Mouse (Mus musculus): ENCODE data around the gene Mgat2. TPM values are rescaled to one million over a fixed set of nuclear protein-coding genes. Genes with fewer than 3 reads are reported as not detected.
A peak's percentile ranks its signal among the peaks of the same experiment; 100 is the strongest.
"Not testable (repeated sequence)": the region's sequence is repeated elsewhere in the genome, so short reads cannot be mapped to it uniquely, and the experiment has no call there.

The Mgat2 gene
- polyA plus RNA-seq, 1 experiment from 2014 or later = 45.7 TPM

DNA sequence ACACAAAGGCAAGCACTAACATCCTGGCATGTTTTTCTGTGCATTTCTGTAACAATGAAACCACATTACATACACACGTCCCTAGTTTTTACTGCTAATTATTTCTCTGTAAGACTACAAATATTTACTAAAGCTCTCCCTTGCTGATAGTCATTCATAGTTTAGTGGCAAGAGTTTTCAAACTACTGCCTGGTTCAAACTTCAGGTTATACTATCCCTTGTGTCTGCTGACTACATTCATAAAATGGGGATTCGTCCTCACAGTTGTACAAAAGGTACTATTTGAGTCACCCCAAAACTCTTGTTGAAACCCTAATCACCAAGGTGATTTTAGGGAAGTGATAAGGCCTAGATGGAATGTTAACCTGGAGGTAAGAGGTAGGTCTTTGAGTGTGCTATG lies 28.0 kb upstream of the Mgat2 start:
- Histone ChIP-seq H3K27ac (ENCODE audit: low read length) (no peak overlapping the region), H3K4me1 (ENCODE audit: insufficient read depth, low read depth, low read length) (peaks cover 4% of the 10 kb centered on the region; the same call in 1 of the 2 replicates), H3K9ac (replicated peaks; ENCODE audit: low read depth) (no peak overlapping the region), H3K4me2 (replicated peaks; ENCODE audit: low read depth, low read length) (no peak overlapping the region), H3K27me3 (replicated peaks; ENCODE audit: insufficient read depth, low read length) (no peaks in the 10 kb centered on the region), H3K9me3 (ENCODE audit: low read length) (no peaks in the 10 kb centered on the region), H3K4me3 (ENCODE audit: low read depth, low read length) (no peak overlapping the region), H3K36me3 (ENCODE audit: insufficient read depth, low read length) (0 out of 2 replicates have a peak, but pooled peaks cover 4% of the 10 kb centered on the region)
- no peak for TF ChIP-seq EP300 (IDR thresholded peaks at IDR 0.05)
- no peak for TF ChIP-seq CTCF (IDR thresholded peaks at IDR 0.05)
- no peak for DNase-seq (ENCODE audit: low spot score)
- WGBS = 79% methylated on average over 2 of the region's 2 CpGs
- no peak for ATAC-seq

DNA sequence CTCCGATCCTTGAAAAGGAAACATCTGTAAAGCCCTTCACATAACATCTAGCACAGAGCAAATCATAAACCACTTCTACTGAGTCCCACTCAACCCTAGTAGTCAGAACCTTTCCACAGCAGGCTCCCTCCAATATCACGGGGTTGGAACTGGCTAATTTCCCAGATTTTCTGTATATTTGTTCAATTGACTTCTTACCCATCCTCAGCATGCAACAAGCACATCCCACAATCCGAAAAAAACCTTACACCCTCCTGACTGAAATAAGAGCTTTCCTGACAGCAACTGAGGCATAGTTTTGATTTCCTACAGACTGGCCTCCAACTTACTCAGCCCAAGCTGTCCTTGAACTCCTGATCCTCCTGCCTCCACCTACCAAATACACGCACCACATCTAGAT lies 27.5 kb upstream of the Mgat2 start:
- 73% methylated on average over 4 of the region's 4 CpGs for WGBS
- Histone ChIP-seq H3K9me3 (ENCODE audit: low read length) (no peaks in the 10 kb centered on the region), H3K4me1 (ENCODE audit: insufficient read depth, low read depth, low read length) (peaks cover 4% of the 10 kb centered on the region; the same call in 1 of the 2 replicates), H3K27me3 (replicated peaks; ENCODE audit: insufficient read depth, low read length) (no peaks in the 10 kb centered on the region), H3K27ac (ENCODE audit: low read length) (no peak overlapping the region), H3K9ac (replicated peaks; ENCODE audit: low read depth) (no peak overlapping the region), H3K36me3 (ENCODE audit: insufficient read depth, low read length) (0 out of 2 replicates have a peak, but pooled peaks cover 4% of the 10 kb centered on the region), H3K4me2 (replicated peaks; ENCODE audit: low read depth, low read length) (no peak overlapping the region), H3K4me3 (ENCODE audit: low read depth, low read length) (no peak overlapping the region)
- no peak for ATAC-seq
- DNase-seq (ENCODE audit: low spot score) = no peak
- TF ChIP-seq CTCF (IDR thresholded peaks at IDR 0.05) (no peak), EP300 (IDR thresholded peaks at IDR 0.05) (no peak)

DNA sequence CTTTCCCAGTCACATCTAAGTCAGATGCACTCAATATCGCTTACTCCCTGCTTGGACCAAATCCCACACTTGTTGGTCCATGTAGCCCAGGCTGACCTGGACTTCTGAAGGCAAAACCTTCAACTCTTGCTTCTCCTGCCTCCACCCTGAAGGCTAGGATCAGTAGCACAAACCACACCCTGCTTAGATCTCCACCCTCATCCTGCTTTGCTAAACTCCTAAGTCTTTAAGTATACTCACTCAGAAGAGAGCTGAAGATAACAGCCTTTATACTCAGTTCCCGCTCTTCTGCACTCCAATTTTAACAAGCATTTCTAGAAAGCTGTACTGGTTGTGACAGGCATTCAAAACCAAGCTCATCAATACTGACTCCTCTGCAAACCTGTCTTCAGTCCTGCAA lies 26.9 kb upstream of the Mgat2 start:
- no peak overlapping the region for H3K9ac ChIP-seq (replicated peaks; ENCODE audit: low read depth)
- no peak overlapping the region for H3K4me3 ChIP-seq (ENCODE audit: low read depth, low read length)
- ATAC-seq = no peak
- no peak overlapping the region for H3K4me2 ChIP-seq (replicated peaks; ENCODE audit: low read depth, low read length)
- no peak overlapping the region for H3K27ac ChIP-seq (ENCODE audit: low read length)
- no peaks in the 10 kb centered on the region for H3K9me3 ChIP-seq (ENCODE audit: low read length)
- DNase-seq (ENCODE audit: low spot score) = no peak
- no peaks in the 10 kb centered on the region for H3K27me3 ChIP-seq (replicated peaks; ENCODE audit: insufficient read depth, low read length)
- peaks cover 4% of the 10 kb centered on the region; the same call in 1 of the 2 replicates for H3K4me1 ChIP-seq (ENCODE audit: insufficient read depth, low read depth, low read length)
- H3K36me3 ChIP-seq (ENCODE audit: insufficient read depth, low read length) = 0 out of 2 replicates have a peak, but pooled peaks cover 4% of the 10 kb centered on the region
- no peak for TF ChIP-seq CTCF (IDR thresholded peaks at IDR 0.05)
- TF ChIP-seq EP300 (IDR thresholded peaks at IDR 0.05) = no peak
- 90% methylated on average over 2 of the region's 2 CpGs for WGBS

DNA sequence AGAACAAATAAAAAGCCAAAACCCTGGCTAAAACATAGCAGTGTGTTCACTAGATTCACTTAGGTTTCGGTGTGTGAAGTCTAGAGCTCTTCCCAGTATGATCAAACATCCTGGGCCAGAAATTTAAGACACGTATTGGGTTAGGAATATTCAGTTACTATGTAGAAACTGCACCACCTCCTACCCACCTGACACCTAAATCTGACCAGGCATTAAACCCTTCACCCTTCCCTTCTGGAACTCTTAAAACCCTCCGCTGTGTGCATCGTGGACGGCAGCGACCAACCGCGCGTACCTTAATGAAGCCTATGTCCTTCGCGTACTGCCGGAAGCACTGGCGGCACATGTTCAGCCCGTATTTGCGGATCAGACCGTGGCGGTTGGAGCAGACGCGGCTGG lies 25.6 kb upstream of the Mgat2 start:
- ATAC-seq (no peak), DNase-seq (ENCODE audit: low spot score) (peak; percentile 37)
- Histone ChIP-seq H3K36me3 (ENCODE audit: insufficient read depth, low read length) (0 out of 2 replicates have a peak, but pooled peaks cover 4% of the 10 kb centered on the region), H3K4me2 (replicated peaks; ENCODE audit: low read depth, low read length) (peak overlapping the region; percentile 66), H3K9me3 (ENCODE audit: low read length) (no peaks in the 10 kb centered on the region), H3K9ac (replicated peaks; ENCODE audit: low read depth) (peak overlapping the region; percentile 63), H3K27ac (ENCODE audit: low read length) (peak overlapping the region; percentile 92), H3K27me3 (replicated peaks; ENCODE audit: insufficient read depth, low read length) (no peaks in the 10 kb centered on the region), H3K4me1 (ENCODE audit: insufficient read depth, low read depth, low read length) (peaks cover 4% of the 10 kb centered on the region; the same call in 1 of the 2 replicates), H3K4me3 (ENCODE audit: low read depth, low read length) (peak overlapping the region; percentile 53)
- WGBS = under 1% methylated on average over 19 of the region's 19 CpGs
- no peak for TF ChIP-seq CTCF (IDR thresholded peaks at IDR 0.05)
- TF ChIP-seq EP300 (IDR thresholded peaks at IDR 0.05) = no peak

DNA sequence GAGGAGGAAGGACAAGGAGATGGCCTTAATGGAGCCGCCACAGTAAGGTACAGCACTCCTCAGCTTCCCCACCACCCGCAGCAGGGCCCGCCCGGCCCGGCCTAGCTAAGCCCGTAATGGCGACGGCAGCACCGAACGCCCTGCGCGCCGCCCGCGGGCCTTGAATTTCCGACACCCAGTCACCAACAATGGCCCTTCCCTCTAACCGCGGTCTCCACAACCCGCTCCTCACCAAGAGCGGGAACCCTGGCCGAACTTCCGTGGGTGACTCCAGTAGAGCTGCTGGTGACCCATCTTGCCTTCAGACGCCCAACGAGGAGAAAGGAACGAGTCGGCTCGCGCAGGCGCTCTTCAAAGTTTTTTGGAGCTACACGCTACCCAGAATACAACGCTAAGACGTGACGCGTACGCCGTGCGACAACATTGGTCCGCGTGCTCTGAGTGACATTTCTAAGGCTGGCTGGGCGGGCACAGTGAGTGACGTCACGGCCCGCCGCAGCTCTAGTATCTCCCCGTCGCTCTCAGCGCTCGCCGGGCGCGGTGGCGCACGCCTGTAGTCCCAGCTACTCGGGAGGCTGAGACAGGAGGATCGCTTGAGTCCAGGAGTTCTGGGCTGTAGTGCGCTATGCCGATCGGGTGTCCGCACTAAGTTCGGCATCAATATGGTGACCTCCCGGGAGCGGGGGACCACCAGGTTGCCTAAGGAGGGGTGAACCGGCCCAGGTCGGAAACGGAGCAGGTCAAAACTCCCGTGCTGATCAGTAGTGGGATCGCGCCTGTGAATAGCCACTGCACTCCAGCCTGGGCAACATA lies 25.0 kb upstream of the Mgat2 start, which contains the start of gene Rps29:
Gene Rps29 (minus strand): TSS at position 422 of the 813 bp plus-strand sequence.
- H3K9me3 ChIP-seq (ENCODE audit: low read length); H3K36me3 ChIP-seq (ENCODE audit: insufficient read depth, low read length); H3K4me1 ChIP-seq (ENCODE audit: insufficient read depth, low read depth, low read length); H3K27me3 ChIP-seq (replicated peaks; ENCODE audit: insufficient read depth, low read length): not testable (repeated sequence)
- DNase-seq (ENCODE audit: low spot score) (peak; percentile 99), ATAC-seq (peak; percentile 99)
- WGBS = under 1% methylated on average over 54 of the region's 68 CpGs
- Histone ChIP-seq H3K4me3 (ENCODE audit: low read depth, low read length) (peak within 1 kb of the TSS; percentile 53), H3K9ac (replicated peaks; ENCODE audit: low read depth) (peak within 1 kb of the TSS; percentile 63), H3K4me2 (replicated peaks; ENCODE audit: low read depth, low read length) (peak within 1 kb of the TSS; percentile 66), H3K27ac (ENCODE audit: low read length) (peak within 1 kb of the TSS; percentile 92)

DNA sequence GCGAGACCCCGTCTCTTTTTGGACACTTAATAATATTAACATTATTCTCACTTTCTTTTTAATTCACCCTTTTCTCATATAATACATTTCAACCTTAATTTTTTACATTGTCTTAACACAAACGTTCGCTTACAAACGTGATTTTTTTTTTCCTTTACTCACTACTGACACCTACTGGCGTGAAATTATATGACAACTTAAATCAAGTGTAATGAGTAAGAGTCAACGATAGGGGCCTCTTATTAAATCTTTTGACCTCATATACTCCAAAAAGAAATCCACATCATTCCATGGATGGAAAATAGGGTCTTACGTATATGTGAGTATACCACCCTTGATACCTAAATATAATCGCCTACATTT lies 24.4 kb upstream of the Mgat2 start:
- peak overlapping the region; percentile 12; the same call in 1 of the 2 replicates for H3K4me3 ChIP-seq (ENCODE audit: low read depth, low read length)
- no peak overlapping the region for H3K9ac ChIP-seq (replicated peaks; ENCODE audit: low read depth)
- H3K9me3 ChIP-seq (ENCODE audit: low read length) = no peaks in the 10 kb centered on the region
- 0 out of 2 replicates have a peak, but pooled peaks cover 4% of the 10 kb centered on the region for H3K36me3 ChIP-seq (ENCODE audit: insufficient read depth, low read length)
- peak; percentile 79 for TF ChIP-seq CTCF (IDR thresholded peaks at IDR 0.05)
- TF ChIP-seq EP300 (IDR thresholded peaks at IDR 0.05) = peak; percentile 16; the same call in 1 of the 2 replicates
- no peak overlapping the region for H3K27ac ChIP-seq (ENCODE audit: low read length)
- 4% methylated on average over 9 of the region's 9 CpGs for WGBS
- H3K4me1 ChIP-seq (ENCODE audit: insufficient read depth, low read depth, low read length) = peaks cover 4% of the 10 kb centered on the region; the same call in 1 of the 2 replicates
- DNase-seq (ENCODE audit: low spot score) = peak; percentile 88
- H3K27me3 ChIP-seq (replicated peaks; ENCODE audit: insufficient read depth, low read length) = no peaks in the 10 kb centered on the region
- peak; percentile 6 for ATAC-seq
- H3K4me2 ChIP-seq (replicated peaks; ENCODE audit: low read depth, low read length) = 0 out of 2 replicates have a peak overlapping the region, but pooled peaks have one; percentile 11

DNA sequence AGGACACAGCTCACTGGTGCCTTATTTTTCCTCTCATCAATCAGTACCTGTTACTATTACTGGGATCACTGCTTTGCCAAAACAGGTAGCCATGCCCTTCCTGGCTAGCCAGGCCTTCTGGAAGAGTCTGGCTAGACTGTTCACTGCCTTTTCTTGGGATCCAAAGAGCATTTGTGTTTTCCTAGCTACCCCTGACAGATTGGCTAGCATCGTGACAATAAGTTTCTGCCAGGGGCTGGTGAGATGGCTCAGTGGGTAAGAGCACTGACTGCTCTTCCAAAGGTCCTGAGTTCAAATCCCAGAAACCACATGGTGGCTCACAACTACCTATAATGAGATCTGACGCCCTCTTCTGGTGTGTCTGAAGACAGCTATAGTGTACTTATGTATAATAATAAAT lies 23.3 kb upstream of the Mgat2 start:
- not testable (repeated sequence) for H3K4me2 ChIP-seq (replicated peaks; ENCODE audit: low read depth, low read length); DNase-seq (ENCODE audit: low spot score); H3K36me3 ChIP-seq (ENCODE audit: insufficient read depth, low read length); H3K27ac ChIP-seq (ENCODE audit: low read length); H3K9ac ChIP-seq (replicated peaks; ENCODE audit: low read depth); H3K4me3 ChIP-seq (ENCODE audit: low read depth, low read length); H3K4me1 ChIP-seq (ENCODE audit: insufficient read depth, low read depth, low read length); H3K27me3 ChIP-seq (replicated peaks; ENCODE audit: insufficient read depth, low read length); H3K9me3 ChIP-seq (ENCODE audit: low read length); ATAC-seq
- WGBS = 71% methylated on average over 2 of the region's 2 CpGs

DNA sequence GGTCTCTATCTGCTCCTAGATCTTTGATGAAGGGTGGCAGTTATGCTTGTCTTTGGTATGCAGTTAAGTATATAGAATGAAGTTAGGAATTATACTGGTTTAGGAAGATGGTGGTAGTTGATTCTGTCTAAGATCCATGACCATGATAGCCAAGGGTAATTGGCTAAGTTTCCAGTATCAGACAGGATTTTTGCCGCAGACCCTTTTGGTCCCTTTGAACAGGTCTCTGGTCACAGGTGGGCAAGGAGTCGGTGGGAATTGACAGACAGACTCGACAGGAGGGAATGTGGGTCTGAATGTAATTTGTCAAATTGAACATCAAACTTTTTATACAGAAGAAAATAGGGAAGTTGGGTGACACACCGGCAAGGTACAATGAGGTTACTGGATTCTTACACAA lies 20.4 kb upstream of the Mgat2 start:
- not testable (repeated sequence) for H3K9me3 ChIP-seq (ENCODE audit: low read length); H3K36me3 ChIP-seq (ENCODE audit: insufficient read depth, low read length); H3K4me3 ChIP-seq (ENCODE audit: low read depth, low read length); H3K4me2 ChIP-seq (replicated peaks; ENCODE audit: low read depth, low read length); DNase-seq (ENCODE audit: low spot score); ATAC-seq; H3K27ac ChIP-seq (ENCODE audit: low read length); H3K9ac ChIP-seq (replicated peaks; ENCODE audit: low read depth); H3K4me1 ChIP-seq (ENCODE audit: insufficient read depth, low read depth, low read length); H3K27me3 ChIP-seq (replicated peaks; ENCODE audit: insufficient read depth, low read length)
- 86% methylated on average over 4 of the region's 4 CpGs for WGBS
